Comparison of ENCODE assay signal across 14 mouse cellular contexts in genomic region chr12:112822676-112823075, GRCm38 (mm10). TPM values are rescaled to one million over a fixed set of nuclear protein-coding genes. Genes with fewer than 3 reads are reported as not detected.
DNase-seq lines count a peak whose midpoint lies in the region; ATAC-seq and TF ChIP-seq lines count a peak whose summit lies in the region.
"Had no signal": no experiment of that assay in that cellular context is flagged by ENCODE, and none has a peak within 500 bp of the region (broad histone marks: within the 10 kb centered on the region; RNA-seq: fewer than 3 reads in every experiment).

No protein-coding gene starts in this region.

- no peaks in the 10 kb centered on the region for H3K9me3 ChIP-seq in erythroblast, embryonic 14.5 days (ENCODE audit: control insufficient read depth, low read length)
- H3K9me3 ChIP-seq in intestine, embryonic 15.5 days = no peaks in the 10 kb centered on the region
- no peaks in the 10 kb centered on the region for H3K9me3 ChIP-seq in intestine, postnatal 0 days (ENCODE audit: control insufficient read depth)
- no peaks in the 10 kb centered on the region for H3K9me3 ChIP-seq in E14TG2a.4 (ENCODE audit: low read length)
- no peaks in the 10 kb centered on the region for H3K9me3 ChIP-seq in liver, embryonic 13.5 days (replicated peaks)
- H3K9me3 ChIP-seq: forebrain, embryonic 12.5 days; G1E had no signal

- no peak overlapping the region for H3K9ac ChIP-seq in intestine, embryonic 15.5 days
- H3K9ac ChIP-seq in intestine, postnatal 0 days (ENCODE audit: low read depth, low read length) = no peak overlapping the region
- H3K9ac ChIP-seq in liver, embryonic 13.5 days = no peak overlapping the region

- TF ChIP-seq CTCF in intestine, postnatal 0 days (IDR thresholded peaks at IDR 0.05; ENCODE audit: low read depth) = no peak
- TF ChIP-seq CTCF in E14TG2a.4 (conservative IDR thresholded peaks at IDR 0.05; ENCODE audit: low read length) = no peak

- H3K4me1 ChIP-seq in erythroblast, embryonic 14.5 days (ENCODE audit: control insufficient read depth) = peaks cover 69% of the 10 kb centered on the region
- peaks cover 53% of the 10 kb centered on the region for H3K4me1 ChIP-seq in intestine, embryonic 15.5 days (replicated peaks)
- no peaks in the 10 kb centered on the region; the same call in none of the 2 replicates for H3K4me1 ChIP-seq in intestine, postnatal 0 days (replicated peaks; ENCODE audit: control insufficient read depth, insufficient read depth, low read length)
- H3K4me1 ChIP-seq in E14TG2a.4 (replicated peaks; ENCODE audit: low read depth, low read length) = peaks cover 99% of the 10 kb centered on the region
- peaks cover 71% of the 10 kb centered on the region for H3K4me1 ChIP-seq in liver, embryonic 13.5 days (replicated peaks)

- ATAC-seq in erythroblast, adult 5-6 weeks (replicated peaks; ENCODE audit: low FRiP score, poor library complexity, severe bottlenecking) = no peak
- ATAC-seq in intestine, embryonic 15.5 days = peak; percentile 42; the same call in 1 of the 2 replicates
- ATAC-seq in intestine, postnatal 0 days = no peak
- no peak for ATAC-seq in liver, embryonic 13.5 days (ENCODE audit: low read depth)
- no peak for ATAC-seq in erythroid progenitor cell, adult 5-6 weeks (replicated peaks; ENCODE audit: low FRiP score, poor library complexity, severe bottlenecking)

- H3K36me3 ChIP-seq in erythroblast, embryonic 14.5 days (ENCODE audit: control insufficient read depth) = peaks cover 99% of the 10 kb centered on the region
- peaks cover 42% of the 10 kb centered on the region for H3K36me3 ChIP-seq in intestine, embryonic 15.5 days
- peaks cover 41% of the 10 kb centered on the region for H3K36me3 ChIP-seq in intestine, postnatal 0 days (ENCODE audit: control insufficient read depth, insufficient read depth)
- peaks cover 96% of the 10 kb centered on the region for H3K36me3 ChIP-seq in E14TG2a.4 (ENCODE audit: insufficient read depth, low read length)
- H3K36me3 ChIP-seq in liver, embryonic 13.5 days = peaks cover 94% of the 10 kb centered on the region

- no peak overlapping the region for H3K4me2 ChIP-seq in intestine, embryonic 15.5 days (replicated peaks)
- no peak overlapping the region for H3K4me2 ChIP-seq in intestine, postnatal 0 days (replicated peaks; ENCODE audit: low read depth)
- peak overlapping the region; percentile 13; the same call in 1 of the 2 replicates for H3K4me2 ChIP-seq in liver, embryonic 13.5 days
- H3K4me2 ChIP-seq: forebrain, embryonic 12.5 days had no signal

- peak overlapping the region; percentile 17 for H3K4me3 ChIP-seq in erythroblast, embryonic 14.5 days (replicated peaks)
- H3K4me3 ChIP-seq in intestine, embryonic 15.5 days (replicated peaks) = no peak overlapping the region
- H3K4me3 ChIP-seq in intestine, postnatal 0 days (ENCODE audit: low read depth, low read length) = no peak overlapping the region
- H3K4me3 ChIP-seq in E14TG2a.4 (replicated peaks; ENCODE audit: low read length) = peak overlapping the region; percentile 41; the same call in 1 of the 2 replicates
- H3K4me3 ChIP-seq in liver, embryonic 13.5 days (replicated peaks) = no peak overlapping the region
- H3K4me3 ChIP-seq: forebrain, embryonic 12.5 days had no signal

- no peaks in the 10 kb centered on the region for H3K27me3 ChIP-seq in erythroblast, embryonic 14.5 days (ENCODE audit: control insufficient read depth)
- no peaks in the 10 kb centered on the region for H3K27me3 ChIP-seq in intestine, embryonic 15.5 days (replicated peaks)
- no peaks in the 10 kb centered on the region for H3K27me3 ChIP-seq in intestine, postnatal 0 days (replicated peaks; ENCODE audit: control insufficient read depth, insufficient read depth, low read length)
- H3K27me3 ChIP-seq in E14TG2a.4 (ENCODE audit: insufficient read depth, low read length) = no peaks in the 10 kb centered on the region
- H3K27me3 ChIP-seq in liver, embryonic 13.5 days = no peaks in the 10 kb centered on the region
- H3K27me3 ChIP-seq: forebrain, embryonic 12.5 days had no signal

- 65% methylated on average over 2 of the region's 2 CpGs for WGBS in intestine, embryonic 15.5 days
- 47% methylated on average over 2 of the region's 2 CpGs for WGBS in intestine, postnatal 0 days
- 75% methylated on average over 2 of the region's 2 CpGs for WGBS in liver, embryonic 13.5 days (ENCODE audit: insufficient replicate concordance)

- H3K27ac ChIP-seq in intestine, embryonic 15.5 days = no peak overlapping the region
- H3K27ac ChIP-seq in intestine, postnatal 0 days (ENCODE audit: low read depth, low read length) = no peak overlapping the region
- no peak overlapping the region for H3K27ac ChIP-seq in liver, embryonic 13.5 days
- H3K27ac ChIP-seq: forebrain, embryonic 12.5 days had no signal

- no peak for DNase-seq in liver, embryonic 13.5 days
- DNase-seq in ovary, postnatal 36 days (ENCODE audit: low spot score) = no peak
- DNase-seq: cerebellum, adult 2 months; kidney, adult 11 months; lung, adult 2 months had no signal

RNA-seq across cellular contexts. Expression of gene Cdca4, which starts 6.5 kb away (rescaled TPM):
- 3.3 and 4.7 TPM in 2 replicates for polyA plus RNA-seq in erythroblast, embryonic 14.5 days (2012)
- 28.8 and 35.5 TPM in 2 replicates for total RNA-seq in erythroblast, adult 5-6 weeks (2015; ENCODE audit: low replicate concordance)
- total RNA-seq in erythroblast, adult 5-6 weeks (2017; ENCODE audit: low replicate concordance) = 22.1 and 29.7 TPM in 2 replicates
- polyA plus RNA-seq in intestine, embryonic 15.5 days (2015; fragmentation: Nextera tagmentation; extraction: Ambion mirVana) = 87.6 and 88.0 TPM in 2 replicates
- polyA plus RNA-seq in intestine, postnatal 0 days (2015; fragmentation: Nextera tagmentation; extraction: Ambion mirVana) = 22.6 and 24.1 TPM in 2 replicates
- polyA plus RNA-seq in liver, embryonic 13.5 days (2015; fragmentation: Nextera tagmentation; extraction: Ambion mirVana) = 69.5 and 76.9 TPM in 2 replicates
- 170 and 180 TPM in 2 replicates for total RNA-seq in erythroid progenitor cell, adult 5-6 weeks (2015; ENCODE audit: low replicate concordance)
- 135 and 144 TPM in 2 replicates for total RNA-seq in erythroid progenitor cell, adult 5-6 weeks (2017; ENCODE audit: low replicate concordance)

RNA-seq across cellular contexts. Expression of gene Clba1, which starts 13.9 kb away (rescaled TPM):
- polyA plus RNA-seq in erythroblast, embryonic 14.5 days (2012) = 0.10 TPM in 1 of 2 replicates, not detected in the other
- total RNA-seq in erythroblast, adult 5-6 weeks (2015; ENCODE audit: low replicate concordance) = not detected in 2 replicates
- total RNA-seq in erythroblast, adult 5-6 weeks (2017; ENCODE audit: low replicate concordance) = 0.42 TPM in 1 of 2 replicates, not detected in the other
- polyA plus RNA-seq in intestine, embryonic 15.5 days (2015; fragmentation: Nextera tagmentation; extraction: Ambion mirVana) = 3.7 and 4.6 TPM in 2 replicates
- 3.6 TPM in 2 replicates for polyA plus RNA-seq in intestine, postnatal 0 days (2015; fragmentation: Nextera tagmentation; extraction: Ambion mirVana)
- 0.71 and 0.83 TPM in 2 replicates for polyA plus RNA-seq in liver, embryonic 13.5 days (2015; fragmentation: Nextera tagmentation; extraction: Ambion mirVana)
- not detected in 2 replicates for total RNA-seq in erythroid progenitor cell, adult 5-6 weeks (2015; ENCODE audit: low replicate concordance)
- 0.51 TPM in 1 of 2 replicates, not detected in the other for total RNA-seq in erythroid progenitor cell, adult 5-6 weeks (2017; ENCODE audit: low replicate concordance)

RNA-seq across cellular contexts. Expression of gene Ahnak2, which starts 20.2 kb away (rescaled TPM):
- polyA plus RNA-seq in erythroblast, embryonic 14.5 days (2012) = 0.01 and 0.05 TPM in 2 replicates
- not detected in 2 replicates for total RNA-seq in erythroblast, adult 5-6 weeks (2015; ENCODE audit: low replicate concordance)
- 0.09 TPM in 1 of 2 replicates, not detected in the other for total RNA-seq in erythroblast, adult 5-6 weeks (2017; ENCODE audit: low replicate concordance)
- polyA plus RNA-seq in intestine, embryonic 15.5 days (2015; fragmentation: Nextera tagmentation; extraction: Ambion mirVana) = 2.3 and 3.0 TPM in 2 replicates
- polyA plus RNA-seq in intestine, postnatal 0 days (2015; fragmentation: Nextera tagmentation; extraction: Ambion mirVana) = 1.6 TPM in 2 replicates
- 0.13 and 0.15 TPM in 2 replicates for polyA plus RNA-seq in liver, embryonic 13.5 days (2015; fragmentation: Nextera tagmentation; extraction: Ambion mirVana)
- 0.36 TPM in 1 of 2 replicates, not detected in the other for total RNA-seq in erythroid progenitor cell, adult 5-6 weeks (2015; ENCODE audit: low replicate concordance)
- 0.64 TPM in 1 of 2 replicates, not detected in the other for total RNA-seq in erythroid progenitor cell, adult 5-6 weeks (2017; ENCODE audit: low replicate concordance)
- polyA plus RNA-seq: activated CD4-positive, CD25-positive, alpha-beta regulatory T cell, adult 4 months had no signal

RNA-seq across cellular contexts. Expression of gene Gpr132, which starts 45.4 kb away (rescaled TPM):
- polyA plus RNA-seq in erythroblast, embryonic 14.5 days (2012) = 0.01 TPM in 1 of 2 replicates, not detected in the other
- total RNA-seq in erythroblast, adult 5-6 weeks (2015; ENCODE audit: low replicate concordance) = 1.9 and 2.3 TPM in 2 replicates
- total RNA-seq in erythroblast, adult 5-6 weeks (2017; ENCODE audit: low replicate concordance) = 1.1 and 2.1 TPM in 2 replicates
- polyA plus RNA-seq in intestine, embryonic 15.5 days (2015; fragmentation: Nextera tagmentation; extraction: Ambion mirVana) = 0.24 and 0.40 TPM in 2 replicates
- polyA plus RNA-seq in intestine, postnatal 0 days (2015; fragmentation: Nextera tagmentation; extraction: Ambion mirVana) = 0.25 and 0.30 TPM in 2 replicates
- polyA plus RNA-seq in liver, embryonic 13.5 days (2015; fragmentation: Nextera tagmentation; extraction: Ambion mirVana) = 0.23 and 0.30 TPM in 2 replicates
- 1.3 and 5.0 TPM in 2 replicates for total RNA-seq in erythroid progenitor cell, adult 5-6 weeks (2015; ENCODE audit: low replicate concordance)
- 0.90 and 2.7 TPM in 2 replicates for total RNA-seq in erythroid progenitor cell, adult 5-6 weeks (2017; ENCODE audit: low replicate concordance)
- polyA plus RNA-seq: forebrain, embryonic 12.5 days had no signal

Comparison
In these comparisons a context has a peak if more than half of its experiments do, and no peak if none do; other contexts are left out.
1. H3K4me3 ChIP-seq: peak in erythroblast, embryonic 14.5 days (single experiment) and E14TG2a.4 (single experiment); none in intestine, embryonic 15.5 days (single experiment), intestine, postnatal 0 days (single experiment) and liver, embryonic 13.5 days (single experiment).